Comparison of ENCODE assay signal across 9 mouse cellular contexts in the genomic region with DNA sequence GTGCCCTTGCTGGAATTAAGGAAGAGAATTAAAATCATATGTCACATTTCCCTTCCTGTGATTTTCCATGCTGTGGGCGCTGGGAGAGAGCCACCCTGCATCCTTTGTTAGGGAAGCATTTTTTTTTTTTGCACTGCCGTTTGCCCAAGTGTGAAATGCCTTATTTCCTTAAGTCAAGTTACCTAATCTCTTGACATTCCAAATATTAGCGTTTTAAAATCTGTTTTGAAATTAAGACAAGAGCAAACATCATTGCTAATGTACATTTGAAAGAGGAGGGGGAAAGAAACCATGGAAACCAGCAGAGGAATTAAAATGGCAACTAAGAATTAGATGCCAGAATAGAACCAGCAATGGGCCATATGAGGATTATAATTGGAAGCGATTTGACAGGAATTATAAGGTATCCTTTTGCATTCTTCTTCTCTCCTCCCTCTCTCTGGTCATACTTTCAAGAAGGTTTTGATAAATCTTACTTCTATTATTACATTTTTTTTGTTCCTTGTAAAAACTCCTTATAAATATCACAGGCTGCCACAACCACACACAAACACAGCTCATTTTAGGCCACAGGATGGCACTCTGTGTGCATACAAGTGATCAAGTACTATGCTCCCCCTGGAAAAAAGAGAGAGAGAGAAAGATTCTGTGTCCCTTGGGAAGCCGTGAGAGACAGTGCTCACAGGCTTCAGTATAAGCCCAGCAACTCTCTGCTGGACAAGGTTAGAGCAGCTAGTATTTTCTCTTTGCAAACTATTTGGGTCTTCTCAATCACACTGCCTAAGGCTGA.
A peak's percentile ranks its signal among the peaks of the same experiment; 100 is the strongest.
DNase-seq lines count a peak whose midpoint lies in the region; ATAC-seq lines count a peak whose summit lies in the region.
"Had no signal": no experiment of that assay in that cellular context is flagged by ENCODE, and none has a peak within 500 bp of the region (broad histone marks: within the 10 kb centered on the region; RNA-seq: fewer than 3 reads in every experiment).

No protein-coding gene starts in this region.

- H3K9ac ChIP-seq in heart, embryonic 11.5 days (ENCODE audit: low read depth, low read length) = no peak overlapping the region
- H3K9ac ChIP-seq in hindbrain, embryonic 14.5 days = no peak overlapping the region
- H3K9ac ChIP-seq in midbrain, embryonic 13.5 days (replicated peaks) = no peak overlapping the region

- no peaks in the 10 kb centered on the region for H3K27me3 ChIP-seq in heart, embryonic 11.5 days (ENCODE audit: control insufficient read depth, insufficient read depth, low read length)
- H3K27me3 ChIP-seq in hindbrain, embryonic 14.5 days (ENCODE audit: control insufficient read depth, insufficient read depth, low read length) = no peaks in the 10 kb centered on the region
- no peaks in the 10 kb centered on the region for H3K27me3 ChIP-seq in midbrain, embryonic 13.5 days

- WGBS in heart, embryonic 11.5 days (ENCODE audit: insufficient replicate concordance) = 44% methylated on average over 5 of the region's 5 CpGs
- 35% methylated on average over 5 of the region's 5 CpGs for WGBS in hindbrain, embryonic 14.5 days
- 20% methylated on average over 5 of the region's 5 CpGs for WGBS in midbrain, embryonic 13.5 days

- DNase-seq in heart, postnatal 4 days = peak; percentile 19
- peak; percentile 69 for DNase-seq in embryo, embryonic 10.5 days (ENCODE audit: low spot score)
- peak; percentile 83 for DNase-seq in hindbrain, embryonic 14.5 days (ENCODE audit: low spot score)
- DNase-seq in c-Kit-positive CD71-positive TER-119-positive erythroid progenitor cells, embryonic 14.5 days (ENCODE audit: low spot score) = no peak
- DNase-seq in urinary bladder, postnatal 10 days (ENCODE audit: low spot score) = no peak

- H3K9me3 ChIP-seq in heart, embryonic 11.5 days (replicated peaks; ENCODE audit: control insufficient read depth, low read length) = no peaks in the 10 kb centered on the region
- no peaks in the 10 kb centered on the region for H3K9me3 ChIP-seq in hindbrain, embryonic 14.5 days (ENCODE audit: control insufficient read depth, low read length)
- H3K9me3 ChIP-seq in midbrain, embryonic 13.5 days = no peaks in the 10 kb centered on the region
- H3K9me3 ChIP-seq: G1E had no signal

- no peak; the same call in 1 of the 2 replicates for ATAC-seq in heart, embryonic 11.5 days (replicated peaks; ENCODE audit: insufficient number of reproducible peaks, low FRiP score, low TSS enrichment)
- ATAC-seq in hindbrain, embryonic 14.5 days (ENCODE audit: low FRiP score) = peak; percentile 80
- ATAC-seq in midbrain, embryonic 13.5 days = peak; percentile 93
- no peak for ATAC-seq in erythroid progenitor cell, adult 5-6 weeks (replicated peaks; ENCODE audit: low FRiP score, poor library complexity, severe bottlenecking)

- H3K4me1 ChIP-seq in heart, embryonic 11.5 days (ENCODE audit: control insufficient read depth, insufficient read depth, low read length) = no peaks in the 10 kb centered on the region
- H3K4me1 ChIP-seq in hindbrain, embryonic 14.5 days (replicated peaks; ENCODE audit: control insufficient read depth, insufficient read depth, low read length) = peaks cover 9% of the 10 kb centered on the region; the same call in 1 of the 2 replicates
- H3K4me1 ChIP-seq in midbrain, embryonic 13.5 days (replicated peaks) = peaks cover 29% of the 10 kb centered on the region

- H3K27ac ChIP-seq in heart, embryonic 11.5 days (ENCODE audit: low read depth, low read length) = no peak overlapping the region
- H3K27ac ChIP-seq in hindbrain, embryonic 14.5 days = peak overlapping the region; percentile 18; the same call in 1 of the 2 replicates
- H3K27ac ChIP-seq in midbrain, embryonic 13.5 days = peak overlapping the region; percentile 54; the same call in 1 of the 2 replicates

- no peak overlapping the region for H3K4me2 ChIP-seq in heart, embryonic 11.5 days
- H3K4me2 ChIP-seq in hindbrain, embryonic 14.5 days (replicated peaks) = no peak overlapping the region
- H3K4me2 ChIP-seq in midbrain, embryonic 13.5 days (replicated peaks) = no peak overlapping the region

- no peaks in the 10 kb centered on the region for H3K36me3 ChIP-seq in heart, embryonic 11.5 days (ENCODE audit: control insufficient read depth, insufficient read depth, low read length)
- H3K36me3 ChIP-seq in hindbrain, embryonic 14.5 days (replicated peaks; ENCODE audit: control insufficient read depth, insufficient read depth) = no peaks in the 10 kb centered on the region
- H3K36me3 ChIP-seq in midbrain, embryonic 13.5 days = no peaks in the 10 kb centered on the region
- H3K36me3 ChIP-seq: G1E had no signal

- no peak overlapping the region for H3K4me3 ChIP-seq in heart, embryonic 11.5 days (ENCODE audit: low read depth, low read length)
- no peak overlapping the region for H3K4me3 ChIP-seq in hindbrain, embryonic 14.5 days (replicated peaks; ENCODE audit: low read length)
- H3K4me3 ChIP-seq in midbrain, embryonic 13.5 days (replicated peaks) = no peak overlapping the region

Comparison
In these comparisons a context has a peak if more than half of its experiments do, and no peak if none do; other contexts are left out.
1. DNase-seq: peak in heart, postnatal 4 days (single experiment), embryo, embryonic 10.5 days (single experiment) and hindbrain, embryonic 14.5 days (single experiment); none in c-Kit-positive CD71-positive TER-119-positive erythroid progenitor cells, embryonic 14.5 days (single experiment) and urinary bladder, postnatal 10 days (single experiment).
2. ATAC-seq: peak in hindbrain, embryonic 14.5 days (single experiment) and midbrain, embryonic 13.5 days (single experiment); none in heart, embryonic 11.5 days (single experiment) and erythroid progenitor cell, adult 5-6 weeks (single experiment).